Mouse (Mus musculus): ENCODE measurements around the gene Glis3. TPM values are rescaled to one million over a fixed set of nuclear protein-coding genes. Genes with fewer than 3 reads are reported as not detected.

Glis3 gene
- total RNA-seq, 2 experiments from 2014 or later: 6.5 to 6.7 TPM

GRCm38 (mm10) chr19:28520761-28521181 lies 159.1 kb downstream of the Glis3 start:
- intact Hi-C loops (cut with DNase I): no loop called here
- TF ChIP-seq CTCF (IDR thresholded peaks at IDR 0.05): no peak
- Histone ChIP-seq H3K4me3 (no peak overlapping the region), H3K27ac (no peak overlapping the region)
- DNase-seq (ENCODE audit: extremely low spot score in 1 of 2, low spot score in 2 of 2): no peak

GRCm38 (mm10) chr19:28520128-28520745 lies 159.6 kb downstream of the Glis3 start:
- Histone ChIP-seq H3K27ac (no peak overlapping the region), H3K4me3 (no peak overlapping the region)
- TF ChIP-seq CTCF (IDR thresholded peaks at IDR 0.05): no peak
- intact Hi-C loops (cut with DNase I): no loop called here
- DNase-seq (ENCODE audit: extremely low spot score in 1 of 2, low spot score in 2 of 2): no peak

- no peak for DNase-seq (ENCODE audit: extremely low spot score in 1 of 2, low spot score in 2 of 2)
- intact Hi-C loops (cut with DNase I): no loop called here
- TF ChIP-seq CTCF (IDR thresholded peaks at IDR 0.05): no peak
- no peak overlapping the region for H3K4me3 ChIP-seq
- no peak overlapping the region for H3K27ac ChIP-seq
These were observed 160.6 kb downstream of the Glis3 start for GRCm38 (mm10) chr19:28519296-28519695.

- TF ChIP-seq CTCF (IDR thresholded peaks at IDR 0.05): no peak
- intact Hi-C loops (cut with DNase I): no loop called here
- Histone ChIP-seq H3K4me3 (no peak overlapping the region), H3K27ac (no peak overlapping the region)
- DNase-seq (ENCODE audit: extremely low spot score in 1 of 2, low spot score in 2 of 2): no peak
These were observed 161.0 kb downstream of the Glis3 start for GRCm38 (mm10) chr19:28518846-28519245.

GRCm38 (mm10) chr19:28518266-28518665 lies 161.6 kb downstream of the Glis3 start:
- intact Hi-C loops (cut with DNase I): no loop called here
- DNase-seq (ENCODE audit: extremely low spot score in 1 of 2, low spot score in 2 of 2): no peak
- Histone ChIP-seq H3K4me3 (no peak overlapping the region), H3K27ac (no peak overlapping the region)
- no peak for TF ChIP-seq CTCF (IDR thresholded peaks at IDR 0.05)

- TF ChIP-seq CTCF (IDR thresholded peaks at IDR 0.05): no peak
- no peak overlapping the region for H3K27ac ChIP-seq
- no peak for DNase-seq (ENCODE audit: extremely low spot score in 1 of 2, low spot score in 2 of 2)
- no peak overlapping the region for H3K4me3 ChIP-seq
- intact Hi-C loops (cut with DNase I): no loop called here
These were observed 162.3 kb downstream of the Glis3 start for GRCm38 (mm10) chr19:28517464-28518080.

GRCm38 (mm10) chr19:28516487-28516886 lies 163.4 kb downstream of the Glis3 start:
- no peak overlapping the region for H3K27ac ChIP-seq
- intact Hi-C loops (cut with DNase I): no loop called here
- DNase-seq (ENCODE audit: extremely low spot score in 1 of 2, low spot score in 2 of 2): no peak
- TF ChIP-seq CTCF (IDR thresholded peaks at IDR 0.05): no peak
- no peak overlapping the region for H3K4me3 ChIP-seq

- intact Hi-C loops (cut with DNase I): no loop called here
- no peak for DNase-seq (ENCODE audit: extremely low spot score in 1 of 2, low spot score in 2 of 2)
- no peak overlapping the region for H3K4me3 ChIP-seq
- no peak for TF ChIP-seq CTCF (IDR thresholded peaks at IDR 0.05)
- no peak overlapping the region for H3K27ac ChIP-seq
These were observed 167.4 kb downstream of the Glis3 start for GRCm38 (mm10) chr19:28512475-28512874.

- no peak for TF ChIP-seq CTCF (IDR thresholded peaks at IDR 0.05)
- Histone ChIP-seq H3K4me3 (no peak overlapping the region), H3K27ac (no peak overlapping the region)
- intact Hi-C loops (cut with DNase I): no loop called here
- no peak for DNase-seq (ENCODE audit: extremely low spot score in 1 of 2, low spot score in 2 of 2)
These were observed 168.0 kb downstream of the Glis3 start for GRCm38 (mm10) chr19:28511910-28512309.

- intact Hi-C loops (cut with DNase I): no loop called here
- Histone ChIP-seq H3K27ac (no peak overlapping the region), H3K4me3 (no peak overlapping the region)
- DNase-seq (ENCODE audit: extremely low spot score in 1 of 2, low spot score in 2 of 2): no peak
- TF ChIP-seq CTCF (IDR thresholded peaks at IDR 0.05): no peak
These were observed 174.5 kb downstream of the Glis3 start for GRCm38 (mm10) chr19:28505376-28505775.

GRCm38 (mm10) chr19:28503011-28503410 lies 176.9 kb downstream of the Glis3 start:
- DNase-seq (ENCODE audit: extremely low spot score in 1 of 2, low spot score in 2 of 2): peak; percentile 47 to 70
- TF ChIP-seq CTCF (IDR thresholded peaks at IDR 0.05): no peak
- intact Hi-C loops (cut with DNase I): loop anchor here (1.0 to 5.0 kb wide), 7 partner anchors 66 to 492 kb away; partner anchors contain the start of gene Rfx3
- Histone ChIP-seq H3K27ac (peak overlapping the region; percentile 18; the same call in 1 of the 2 replicates), H3K4me3 (no peak overlapping the region)

GRCm38 (mm10) chr19:28500975-28501374 lies 178.9 kb downstream of the Glis3 start:
- no peak overlapping the region for H3K27ac ChIP-seq
- no peak for TF ChIP-seq CTCF (IDR thresholded peaks at IDR 0.05)
- intact Hi-C loops (cut with DNase I): loop anchor here (5.0 kb wide), 4 partner anchors 71 to 264 kb away; no protein-coding TSS in a partner anchor
- H3K4me3 ChIP-seq: no peak overlapping the region
- DNase-seq (ENCODE audit: extremely low spot score in 1 of 2, low spot score in 2 of 2): no peak

- intact Hi-C loops (cut with DNase I): loop anchor here (5.0 kb wide), 4 partner anchors 72 to 263 kb away; no protein-coding TSS in a partner anchor
- no peak for DNase-seq (ENCODE audit: extremely low spot score in 1 of 2, low spot score in 2 of 2)
- Histone ChIP-seq H3K27ac (no peak overlapping the region), H3K4me3 (no peak overlapping the region)
- TF ChIP-seq CTCF (IDR thresholded peaks at IDR 0.05): no peak
These were observed 179.4 kb downstream of the Glis3 start for GRCm38 (mm10) chr19:28500505-28500904.
